Mouse (Mus musculus) thymus, postnatal 4 days (tissue): ENCODE data around the gene Thrb.
"Not testable (repeated sequence)": the region's sequence is repeated elsewhere in the genome, so short reads cannot be mapped to it uniquely, and the experiment has no call there.

Source experiments
- DNase-seq: peaks from one replicate; pipeline ENCODE4 v3.0.0; 2021

Thrb gene

GRCm38 (mm10) chr14:17894791-17895190 is 234.7 kb downstream of the Thrb start:
- DNase-seq, result no peak

- no peak for DNase-seq
These were observed 239.8 kb downstream of the Thrb start for GRCm38 (mm10) chr14:17899733-17900413.

GRCm38 (mm10) chr14:17900414-17900795 is 240.3 kb downstream of the Thrb start:
- no peak for DNase-seq

GRCm38 (mm10) chr14:17902426-17902825 is 242.4 kb downstream of the Thrb start:
- DNase-seq, result no peak

GRCm38 (mm10) chr14:17903121-17903520 is 243.1 kb downstream of the Thrb start:
- no peak for DNase-seq

GRCm38 (mm10) chr14:17904554-17904953 is 244.5 kb downstream of the Thrb start:
- peak; percentile 34 for DNase-seq

GRCm38 (mm10) chr14:17905627-17906026 is 245.6 kb downstream of the Thrb start:
- DNase-seq, result no peak

- no peak for DNase-seq
These were observed 246.9 kb downstream of the Thrb start for GRCm38 (mm10) chr14:17906931-17907330.

GRCm38 (mm10) chr14:17911157-17911556 is 251.1 kb downstream of the Thrb start:
- DNase-seq, result no peak

GRCm38 (mm10) chr14:17912573-17913207 is 252.6 kb downstream of the Thrb start:
- DNase-seq, result no peak

GRCm38 (mm10) chr14:17915556-17915955 is 255.5 kb downstream of the Thrb start:
- DNase-seq, result no peak

GRCm38 (mm10) chr14:17916651-17917050 is 256.6 kb downstream of the Thrb start:
- no peak for DNase-seq

GRCm38 (mm10) chr14:17917124-17917763 is 257.2 kb downstream of the Thrb start:
- DNase-seq, result no peak

- DNase-seq, result no peak
These were observed 257.8 kb downstream of the Thrb start for GRCm38 (mm10) chr14:17917899-17918298.

GRCm38 (mm10) chr14:17922807-17923704 is 263.0 kb downstream of the Thrb start:
- DNase-seq, result peak; percentile 10

GRCm38 (mm10) chr14:17927469-17927868 is 267.4 kb downstream of the Thrb start:
- peak; percentile 20 for DNase-seq

- no peak for DNase-seq
These were observed 269.5 kb downstream of the Thrb start for GRCm38 (mm10) chr14:17929585-17929984.

- no peak for DNase-seq
These were observed 273.4 kb downstream of the Thrb start for GRCm38 (mm10) chr14:17933475-17933874.

GRCm38 (mm10) chr14:17934779-17935178 is 274.7 kb downstream of the Thrb start:
- not testable (repeated sequence) for DNase-seq

- DNase-seq, result no peak
These were observed 294.0 kb downstream of the Thrb start for GRCm38 (mm10) chr14:17954038-17954437.

- DNase-seq, result no peak
These were observed 299.8 kb downstream of the Thrb start for GRCm38 (mm10) chr14:17959901-17960300.

- DNase-seq, result peak; percentile 69
These were observed 307.2 kb downstream of the Thrb start for GRCm38 (mm10) chr14:17967117-17967726.

- DNase-seq, result no peak
These were observed 312.1 kb downstream of the Thrb start for GRCm38 (mm10) chr14:17972132-17972531.
